Mouse (Mus musculus) B cell, adult 67 days (primary cell): Measurements from ENCODE around the gene Tbc1d21. TPM values are rescaled to one million over a fixed set of nuclear protein-coding genes. Genes with fewer than 3 reads are reported as not detected.

Experiments used
- total RNA-seq, 2 experiments: library from RNA; stranded (reverse); gene quantifications; 4 replicates each; pipeline ENCODE4 v1.2.4; 2023

Gene Tbc1d21
- total RNA-seq, result not detected

GRCm38 (mm10) chr9:58370355-58370754, at the start of gene Tbc1d21:
Gene Tbc1d21 (minus strand): TSS chr9:58370455.

GRCm38 (mm10) chr9:58312944-58313359, 57.3 kb downstream of the Tbc1d21 start, which contains the start of gene Loxl1:
Gene Loxl1 (minus strand): TSS chr9:58313186.

Other genes starting within 250 kb of the Tbc1d21 start
- gene Islr, start 166.1 kb downstream of the Tbc1d21 start, total RNA-seq, result not detected
- 1 to 10 TPM; 6.3 to 8.5 TPM for gene Islr2, start 166.1 kb downstream of the Tbc1d21 start, total RNA-seq
- 100 to 1,000 TPM; 378 to 447 TPM for gene Pml, start 120.7 kb downstream of the Tbc1d21 start, total RNA-seq
- 100 to 1,000 TPM in 1 of 2 experiments, 10 to 100 TPM in 1; 74.9 to 103 TPM for gene Stoml1, start 117.3 kb downstream of the Tbc1d21 start, total RNA-seq
- gene Loxl1, start 57.3 kb downstream of the Tbc1d21 start, total RNA-seq, result under 1 TPM in 1 of 2 experiments, not detected in 1; 0.15 TPM
- gene Insyn1, start 118.1 kb upstream of the Tbc1d21 start, total RNA-seq, result not detected
- gene Cd276, start 185.0 kb upstream of the Tbc1d21 start, total RNA-seq, result 1 to 10 TPM in 1 of 2 experiments, under 1 TPM in 1; 0.86 to 1.3 TPM
- 100 to 1,000 TPM; 112 to 113 TPM for gene Nptn, start 211.8 kb upstream of the Tbc1d21 start, total RNA-seq